Mouse (Mus musculus) heart, embryonic 13.5 days (tissue): ENCODE data around the gene Clmn. TPM values are rescaled to one million over a fixed set of nuclear protein-coding genes. Genes with fewer than 3 reads are reported as not detected.

ENCODE experiments used
- ATAC-seq: fragments of 200-750 bp; cut with Nextera tagmentation; 2 replicates; pipeline ENCODE4 v1.8.0; 2017; ENCODE audit warnings: moderate TSS enrichment; ENCODE audit not compliant: insufficient number of reproducible peaks, low FRiP score, low TSS enrichment; ENCODE audit errors: extremely low read depth
- H3K27ac ChIP-seq: fragments of 300-500 bp; sonication (generic); replicated peaks from 2 replicates; pipeline ENCODE4 v1.5.1; 2015; ENCODE audit warnings: moderate library complexity, mild to moderate bottlenecking, inconsistent platforms
- H3K27me3 ChIP-seq: fragments of 300-500 bp; sonication (generic); replicated peaks from 2 replicates; pipeline ENCODE4 v1.6.1; 2015; ENCODE audit warnings: mild to moderate bottlenecking, inconsistent platforms
- H3K36me3 ChIP-seq: fragments of 300-500 bp; sonication (generic); 2 replicates; pipeline ENCODE4 v1.6.1; 2015; ENCODE audit warnings: mild to moderate bottlenecking, inconsistent platforms
- H3K4me1 ChIP-seq: fragments of 300-500 bp; sonication (generic); 2 replicates; pipeline ENCODE4 v1.6.1; 2015; ENCODE audit warnings: inconsistent platforms
- H3K4me2 ChIP-seq: fragments of 300-500 bp; sonication (generic); 2 replicates; pipeline ENCODE4 v1.6.1; 2015; ENCODE audit warnings: inconsistent platforms, mild to moderate bottlenecking, moderate library complexity
- H3K4me3 ChIP-seq: fragments of 300-500 bp; sonication (generic); 2 replicates; pipeline ENCODE4 v1.5.1; 2015; ENCODE audit warnings: moderate library complexity, mild to moderate bottlenecking, inconsistent platforms
- H3K9ac ChIP-seq: fragments of 300-500 bp; sonication (generic); 2 replicates; pipeline ENCODE4 v1.6.1; 2015; ENCODE audit warnings: inconsistent platforms, mild to moderate bottlenecking, moderate library complexity
- H3K9me3 ChIP-seq: fragments of 300-500 bp; sonication (generic); 2 replicates; pipeline ENCODE4 v1.6.1; 2016; ENCODE audit warnings: inconsistent platforms
- WGBS: fragments of 180-500 bp; shearing (Covaris S2); methylation state at CpG from one replicate; pipeline ENCODE4 v1.1.7; 2015; ENCODE audit warnings: mixed read lengths; 5-methylcytosine and 5-hydroxymethylcytosine counted together
- polyA plus RNA-seq: library from polyadenylated mRNA; unstranded; fragments of >200 nt; fragmentation: Nextera tagmentation; extraction: Ambion mirVana; gene quantifications from 2 replicates; pipeline ENCODE4 v1.2.1, GENCODE M21; 2015

Gene Clmn
- polyA plus RNA-seq, 1 experiment from 2014 or later: 0.66 TPM

DNA sequence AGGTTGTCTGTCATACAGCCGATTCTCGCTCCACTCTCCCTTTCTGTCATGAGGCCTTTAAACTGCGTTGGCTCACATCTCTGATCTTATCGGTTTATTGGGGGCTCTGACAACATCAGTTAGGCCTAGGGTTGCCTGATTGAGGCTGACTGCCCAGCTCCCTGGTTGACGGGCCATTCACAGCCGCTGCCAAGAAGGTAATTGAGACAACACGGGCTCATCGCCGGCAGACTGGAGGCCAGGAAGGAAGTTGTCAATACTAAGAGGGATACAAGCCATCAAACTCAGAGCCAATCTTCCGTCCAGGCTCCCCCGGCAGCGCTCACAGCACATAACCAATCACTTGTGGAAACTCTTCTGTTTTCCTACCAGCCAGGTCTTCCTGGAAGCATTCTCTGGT, 71.4 kb downstream of the Clmn start:
- H3K9ac ChIP-seq: no peak overlapping the region
- H3K4me1 ChIP-seq: 0 out of 2 replicates have a peak, but pooled peaks cover 4% of the 10 kb centered on the region
- WGBS: 52% methylated on average over 12 of the region's 12 CpGs
- no peak for ATAC-seq
- H3K27ac ChIP-seq: no peak overlapping the region
- H3K4me2 ChIP-seq: no peak overlapping the region
- no peak overlapping the region for H3K4me3 ChIP-seq
- H3K27me3 ChIP-seq: peaks cover 6% of the 10 kb centered on the region; the same call in 1 of the 2 replicates
- peaks cover 7% of the 10 kb centered on the region for H3K9me3 ChIP-seq
- peaks cover 2% of the 10 kb centered on the region for H3K36me3 ChIP-seq

DNA sequence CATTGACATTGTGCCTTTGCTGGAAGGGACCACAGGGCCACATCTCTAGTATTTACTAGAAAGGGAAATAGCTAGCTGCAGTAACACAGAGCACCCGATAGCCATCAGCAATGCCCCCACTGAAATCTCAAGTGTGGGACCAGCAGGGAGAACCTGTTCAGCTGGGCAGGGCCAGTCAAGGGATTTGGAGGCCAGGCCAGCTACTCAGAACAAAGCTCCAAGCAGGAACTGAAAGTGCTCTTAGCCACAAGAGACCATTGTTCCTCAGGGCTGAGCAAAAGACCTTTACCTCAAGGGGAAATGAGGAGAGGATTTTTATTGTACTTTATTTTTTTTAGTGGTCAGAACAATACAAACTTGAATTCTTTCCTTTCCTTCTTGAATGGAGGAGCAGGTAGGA, 87.3 kb downstream of the Clmn start:
- Histone ChIP-seq H3K27me3 (no peaks in the 10 kb centered on the region; the same call in none of the 2 replicates), H3K4me3 (no peak overlapping the region), H3K4me1 (no peaks in the 10 kb centered on the region), H3K36me3 (no peaks in the 10 kb centered on the region), H3K9ac (no peak overlapping the region), H3K4me2 (no peak overlapping the region), H3K27ac (no peak overlapping the region), H3K9me3 (no peaks in the 10 kb centered on the region)
- no peak for ATAC-seq
- WGBS: 79% methylated on average over 1 of the region's 1 CpGs

DNA sequence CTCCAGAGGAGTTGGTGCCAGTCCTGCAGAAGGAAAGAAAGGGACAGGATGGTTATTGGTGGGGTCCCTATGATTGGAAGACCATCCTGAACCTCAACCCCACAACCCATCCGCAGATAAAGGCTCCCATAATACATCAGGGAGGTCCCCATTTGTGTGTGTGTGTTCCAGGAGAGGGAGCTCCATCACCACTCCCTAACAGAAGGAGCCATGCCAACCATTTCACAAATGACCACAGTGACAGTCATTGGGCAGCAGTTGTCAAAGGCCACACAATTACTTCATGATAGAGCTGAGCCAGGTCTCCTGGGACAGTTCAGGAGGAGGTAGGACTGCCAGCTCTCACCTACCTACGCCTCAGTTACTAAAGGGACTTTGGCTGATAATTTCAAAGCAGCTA, 92.9 kb downstream of the Clmn start:
- no peak overlapping the region for H3K27ac ChIP-seq
- H3K27me3 ChIP-seq: 0 out of 2 replicates have a peak, but pooled peaks cover 7% of the 10 kb centered on the region
- WGBS: 63% methylated on average over 2 of the region's 2 CpGs
- H3K9me3 ChIP-seq: no peaks in the 10 kb centered on the region
- no peaks in the 10 kb centered on the region for H3K4me1 ChIP-seq
- H3K4me3 ChIP-seq: no peak overlapping the region
- H3K36me3 ChIP-seq: no peaks in the 10 kb centered on the region
- H3K9ac ChIP-seq: no peak overlapping the region
- H3K4me2 ChIP-seq: no peak overlapping the region
- no peak for ATAC-seq

DNA sequence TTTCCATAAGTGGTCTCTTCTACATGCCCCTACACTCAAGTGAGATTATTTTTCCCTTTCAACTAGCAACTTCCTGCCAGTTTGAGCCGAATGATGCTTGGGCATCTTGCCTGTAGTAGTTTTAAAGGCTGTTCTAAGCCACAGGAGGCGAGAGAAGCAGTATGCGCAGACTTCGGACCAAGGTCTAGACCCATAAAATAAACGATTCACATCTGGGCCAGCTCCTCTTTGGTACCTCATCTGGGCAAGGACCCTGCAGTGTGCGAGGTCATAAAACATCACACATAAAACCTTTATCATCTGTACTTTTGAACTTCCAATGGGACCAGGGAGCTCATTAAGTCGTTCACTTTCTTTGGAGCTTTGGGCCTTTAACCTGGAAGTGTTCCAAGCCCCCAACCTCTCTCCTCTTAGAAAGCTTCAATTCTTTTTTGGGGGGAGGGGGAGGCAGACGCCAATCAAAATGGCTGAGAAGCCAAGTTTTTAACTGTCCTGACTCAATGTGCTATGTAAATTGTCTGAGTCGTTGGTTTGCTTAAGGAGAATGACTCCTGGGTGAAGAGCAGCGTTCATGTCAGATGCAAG, 95.6 kb downstream of the Clmn start:
- no peak overlapping the region for H3K27ac ChIP-seq
- no peaks in the 10 kb centered on the region for H3K36me3 ChIP-seq
- no peaks in the 10 kb centered on the region for H3K9me3 ChIP-seq
- H3K4me1 ChIP-seq: 0 out of 2 replicates have a peak, but pooled peaks cover 7% of the 10 kb centered on the region
- no peak for ATAC-seq
- H3K4me3 ChIP-seq: no peak overlapping the region
- no peak overlapping the region for H3K9ac ChIP-seq
- 74% methylated on average over 10 of the region's 10 CpGs for WGBS
- H3K4me2 ChIP-seq: no peak overlapping the region
- H3K27me3 ChIP-seq: 0 out of 2 replicates have a peak, but pooled peaks cover 7% of the 10 kb centered on the region

DNA sequence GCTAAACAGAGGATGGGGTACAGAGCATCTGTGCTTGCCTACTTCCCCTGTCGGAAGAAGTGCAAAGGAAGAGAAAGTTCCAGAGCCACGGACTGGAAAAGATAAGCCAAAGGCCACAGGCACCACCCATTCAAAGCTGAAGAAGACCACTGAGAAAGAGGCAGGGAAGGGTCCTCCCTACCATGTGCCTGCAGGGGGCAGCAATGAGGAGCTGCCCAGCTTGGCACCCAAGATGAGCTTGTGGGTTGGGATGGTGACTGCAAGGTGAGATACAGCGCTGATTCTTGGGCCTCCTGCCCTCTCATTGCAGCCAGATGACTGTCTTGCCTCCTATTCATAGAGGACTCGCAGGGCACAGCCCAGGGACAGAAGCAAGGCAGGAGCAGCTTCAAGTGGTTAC, 97.7 kb downstream of the Clmn start:
- ATAC-seq: no peak

DNA sequence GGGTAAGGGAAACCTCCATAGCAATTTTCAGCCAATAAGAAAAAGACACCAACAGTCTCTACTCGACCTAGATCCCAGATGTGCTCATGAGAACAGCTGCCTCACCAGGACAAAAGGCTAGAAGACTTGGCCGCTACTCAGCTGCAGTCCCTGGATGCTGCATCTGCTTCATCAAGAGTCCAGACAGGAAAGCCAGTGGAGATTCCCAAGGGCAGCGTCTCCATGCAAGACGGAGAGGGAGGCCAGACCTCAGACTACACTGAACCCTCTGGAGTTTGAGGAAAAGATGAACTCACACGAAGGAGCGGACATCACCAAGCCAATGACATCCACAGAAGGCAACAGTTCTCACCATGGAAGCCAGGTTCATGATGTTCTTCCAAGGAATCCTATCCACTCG, 99.1 kb downstream of the Clmn start:
- no peak for ATAC-seq

More for the DNA sequence above, 97.7 kb downstream of the Clmn start:
- WGBS: 68% methylated on average over 4 of the region's 4 CpGs
- no peak overlapping the region for H3K4me3 ChIP-seq
- H3K27ac ChIP-seq: no peak overlapping the region
- no peak overlapping the region for H3K4me2 ChIP-seq
- H3K9ac ChIP-seq: no peak overlapping the region
- no peaks in the 10 kb centered on the region for H3K36me3 ChIP-seq
- H3K27me3 ChIP-seq: 0 out of 2 replicates have a peak, but pooled peaks cover 7% of the 10 kb centered on the region
- H3K9me3 ChIP-seq: no peaks in the 10 kb centered on the region
- H3K4me1 ChIP-seq: 0 out of 2 replicates have a peak, but pooled peaks cover 7% of the 10 kb centered on the region

DNA sequence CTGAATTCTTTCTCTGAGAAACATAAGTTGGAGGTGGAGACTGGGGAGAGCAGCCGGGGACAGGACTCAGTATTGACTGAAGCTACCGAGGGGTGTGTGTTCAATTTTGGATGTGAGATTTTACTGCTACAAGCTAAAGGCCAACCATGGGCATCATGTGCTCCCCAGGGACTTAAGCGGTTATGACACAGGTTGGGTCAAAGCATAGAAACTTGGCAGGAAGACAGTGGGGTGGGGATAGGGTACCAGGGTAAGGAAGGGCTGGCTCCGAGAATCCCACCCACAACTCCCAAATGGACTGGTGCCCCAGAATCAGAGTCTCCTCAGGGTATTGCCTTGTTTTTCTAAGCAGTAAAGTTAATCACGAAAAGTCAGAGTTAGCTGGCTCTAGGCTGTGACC, 99.8 kb downstream of the Clmn start:
- Histone ChIP-seq H3K36me3 (no peaks in the 10 kb centered on the region), H3K4me3 (no peak overlapping the region), H3K9me3 (no peaks in the 10 kb centered on the region), H3K9ac (no peak overlapping the region), H3K27ac (no peak overlapping the region; the same call in 1 of the 2 replicates), H3K27me3 (no peaks in the 10 kb centered on the region), H3K4me1 (0 out of 2 replicates have a peak, but pooled peaks cover 7% of the 10 kb centered on the region), H3K4me2 (no peak overlapping the region)
- 67% methylated on average over 5 of the region's 5 CpGs for WGBS
- no peak for ATAC-seq

More for the DNA sequence above, 99.1 kb downstream of the Clmn start:
- Histone ChIP-seq H3K4me3 (no peak overlapping the region), H3K9ac (no peak overlapping the region), H3K9me3 (no peaks in the 10 kb centered on the region), H3K4me1 (0 out of 2 replicates have a peak, but pooled peaks cover 7% of the 10 kb centered on the region), H3K27me3 (no peaks in the 10 kb centered on the region), H3K36me3 (no peaks in the 10 kb centered on the region), H3K27ac (no peak overlapping the region), H3K4me2 (no peak overlapping the region)
- WGBS: 73% methylated on average over 7 of the region's 7 CpGs

DNA sequence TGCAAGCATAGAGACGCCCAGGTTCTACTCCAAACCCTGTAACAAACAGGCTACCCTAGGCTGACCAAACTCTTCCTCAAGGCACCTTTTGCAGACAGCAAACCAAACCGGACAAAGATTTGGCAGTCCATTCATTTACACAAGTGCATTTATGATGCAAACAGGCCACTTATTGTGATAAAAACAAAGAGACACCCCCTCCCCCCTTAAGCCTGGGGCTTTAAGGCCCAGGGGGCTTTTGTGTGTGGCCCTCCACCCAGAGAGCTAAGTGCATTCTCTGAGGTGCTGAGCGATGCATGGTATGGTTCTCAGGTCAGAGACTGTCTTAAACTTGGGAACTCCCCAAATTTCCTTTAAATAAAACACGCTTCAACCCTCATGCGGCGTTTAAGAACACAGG, 101.0 kb downstream of the Clmn start:
- Histone ChIP-seq H3K9ac (no peak overlapping the region), H3K9me3 (no peaks in the 10 kb centered on the region), H3K27me3 (no peaks in the 10 kb centered on the region), H3K27ac (no peak overlapping the region), H3K4me2 (no peak overlapping the region), H3K36me3 (no peaks in the 10 kb centered on the region), H3K4me3 (no peak overlapping the region), H3K4me1 (0 out of 2 replicates have a peak, but pooled peaks cover 7% of the 10 kb centered on the region)
- WGBS: 75% methylated on average over 6 of the region's 6 CpGs
- ATAC-seq: no peak

DNA sequence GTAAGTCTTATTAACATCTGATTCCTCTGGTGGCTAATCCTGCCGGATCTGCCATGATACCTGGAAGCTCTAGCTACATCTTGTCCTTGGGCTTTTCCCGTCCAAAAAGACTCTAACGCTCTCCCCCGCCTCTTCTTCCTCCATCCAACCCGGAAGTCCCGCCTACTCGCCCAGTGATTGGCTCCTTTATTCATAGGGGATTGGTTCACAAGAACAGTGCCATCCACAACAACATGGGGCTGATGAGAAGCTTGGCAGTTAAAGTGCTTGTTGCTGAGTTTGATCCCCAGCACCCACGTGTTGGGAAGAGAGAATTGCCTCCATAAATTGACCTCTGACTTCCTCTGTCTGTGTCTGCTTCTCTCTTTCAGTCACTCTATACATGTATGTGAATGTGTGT, 103.5 kb downstream of the Clmn start:
- H3K9me3 ChIP-seq: no peaks in the 10 kb centered on the region
- WGBS: 73% methylated on average over 8 of the region's 8 CpGs
- no peaks in the 10 kb centered on the region for H3K36me3 ChIP-seq
- H3K27ac ChIP-seq: no peak overlapping the region
- no peak overlapping the region for H3K9ac ChIP-seq
- no peak overlapping the region for H3K4me2 ChIP-seq
- ATAC-seq: no peak
- 0 out of 2 replicates have a peak, but pooled peaks cover 7% of the 10 kb centered on the region for H3K4me1 ChIP-seq
- no peak overlapping the region for H3K4me3 ChIP-seq
- H3K27me3 ChIP-seq: no peaks in the 10 kb centered on the region

DNA sequence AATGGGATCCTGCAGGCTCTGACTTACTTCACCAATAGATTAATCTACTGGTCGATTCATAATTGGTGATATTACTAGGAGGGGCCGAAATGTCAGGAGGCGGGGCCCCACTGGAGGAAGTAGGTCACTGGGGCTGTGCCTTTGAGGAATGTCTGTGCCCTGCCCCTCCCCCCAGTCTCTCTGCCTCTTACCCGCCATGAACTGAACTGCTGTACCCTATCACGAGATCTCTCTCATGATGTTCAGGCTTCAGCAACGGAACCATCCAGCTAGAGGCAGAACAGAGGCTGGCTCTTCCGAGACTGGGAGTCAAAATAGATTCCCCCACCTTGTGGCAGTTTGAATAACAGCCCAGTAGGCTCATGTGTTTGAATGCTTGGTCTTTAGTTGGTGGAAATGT, 106.8 kb downstream of the Clmn start:
- ATAC-seq: no peak
- Histone ChIP-seq H3K9me3 (no peaks in the 10 kb centered on the region), H3K36me3 (no peaks in the 10 kb centered on the region), H3K9ac (no peak overlapping the region), H3K27me3 (no peaks in the 10 kb centered on the region), H3K4me1 (peaks cover under 1% of the 10 kb centered on the region; the same call in 1 of the 2 replicates), H3K4me2 (no peak overlapping the region), H3K4me3 (no peak overlapping the region), H3K27ac (no peak overlapping the region)
- WGBS: 81% methylated on average over 7 of the region's 7 CpGs

DNA sequence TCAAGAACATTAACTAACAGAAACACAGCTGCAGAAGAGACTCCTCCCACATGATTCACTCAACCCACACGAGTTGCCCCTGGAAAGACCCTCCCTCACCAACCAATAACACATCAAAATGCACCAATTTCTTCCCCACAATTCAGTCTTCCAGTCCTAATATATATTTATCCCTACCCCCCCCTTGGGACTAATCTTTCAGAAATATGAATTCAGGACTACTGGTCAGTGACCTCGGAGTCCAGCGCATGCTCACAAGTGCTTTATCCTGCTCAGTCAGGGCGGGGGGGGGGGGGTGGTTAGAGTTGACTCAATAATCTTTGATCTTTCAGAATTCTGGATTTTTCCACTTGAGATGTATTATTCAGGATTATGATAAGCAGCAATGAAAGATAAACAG, 111.2 kb downstream of the Clmn start:
- Histone ChIP-seq H3K4me2 (no peak overlapping the region), H3K27me3 (no peaks in the 10 kb centered on the region), H3K9me3 (no peaks in the 10 kb centered on the region), H3K27ac (no peak overlapping the region), H3K4me3 (no peak overlapping the region), H3K4me1 (peaks cover 31% of the 10 kb centered on the region), H3K9ac (no peak overlapping the region), H3K36me3 (peaks cover 8% of the 10 kb centered on the region; the same call in 1 of the 2 replicates)
- WGBS: 67% methylated on average over 4 of the region's 4 CpGs
- no peak for ATAC-seq
